Mouse (Mus musculus) cortical plate, adult 2 months (tissue): ENCODE measurements at regions not wholly inside any gene's neighbourhood (a gene's known extent, or its start where the extent isn't known, plus 50 kb on each side); places are given as distances from the start of the nearest gene placed in this dataset.

Source experiments
- CTCF ChIP-seq: fragments of 200-500 bp; IDR thresholded peaks from 2 replicates; pipeline ENCODE4 v1.5.1; 2011; ENCODE audit warnings: mild to moderate bottlenecking, control low read depth, low read length; ENCODE audit not compliant: insufficient read depth; ENCODE audit errors: extremely low read depth
- POLR2A ChIP-seq: fragments of 200-500 bp; IDR thresholded peaks from 2 replicates; pipeline ENCODE4 v1.6.1; 2011; ENCODE audit warnings: mild to moderate bottlenecking, low read length, control low read depth; ENCODE audit not compliant: insufficient read depth; ENCODE audit errors: extremely low read depth

- TF ChIP-seq POLR2A (no peak), CTCF (no peak)
Observed at GRCm38 (mm10) chr10:25017843-25018242, 90.6 kb upstream of the Arg1 start.
